Mouse (Mus musculus) C2C12 (cell line): ENCODE measurements around the gene Cd276.

Experiments used
- CEBPB ChIP-seq: IDR thresholded peaks from one replicate; pipeline ENCODE4 v1.6.1; 2011; ENCODE audit warnings: low read depth, mild to moderate bottlenecking, control low read depth, moderate library complexity
- CTCF ChIP-seq: IDR thresholded peaks from one replicate; pipeline ENCODE4 v1.5.1; 2011; ENCODE audit not compliant: control insufficient read depth, insufficient read depth, insufficient read length
- MAX ChIP-seq: IDR thresholded peaks from one replicate; pipeline ENCODE4 v1.6.1; 2011; ENCODE audit warnings: mild to moderate bottlenecking, control low read depth
- MYOD1 ChIP-seq: IDR thresholded peaks from one replicate; pipeline ENCODE4 v1.6.1; 2011; ENCODE audit warnings: low read depth; ENCODE audit not compliant: control insufficient read depth, insufficient read length
- MYOG ChIP-seq: IDR thresholded peaks from one replicate; pipeline ENCODE4 v1.6.1; 2011; ENCODE audit not compliant: control insufficient read depth, insufficient read length; ENCODE audit errors: extremely low read depth
- USF1 ChIP-seq: IDR thresholded peaks from one replicate; pipeline ENCODE4 v1.6.1; 2011; ENCODE audit warnings: low read depth, mild to moderate bottlenecking, control low read depth, moderate library complexity

- no peak for TF ChIP-seq USF1
- TF ChIP-seq CTCF: no peak
- TF ChIP-seq MYOG: no peak
- no peak for TF ChIP-seq MAX
- TF ChIP-seq MYOD1: no peak
- no peak for TF ChIP-seq CEBPB
Observed at GRCm38 (mm10) chr9:58537774-58538173, 17.5 kb downstream of the Cd276 start.
